Mouse (Mus musculus): ENCODE measurements at regions not wholly inside any gene's neighbourhood (a gene's known extent, or its start where the extent isn't known, plus 50 kb on each side); places are given as distances from the start of the nearest gene placed in this dataset.
"Not testable (repeated sequence)": the region's sequence is repeated elsewhere in the genome, so short reads cannot be mapped to it uniquely, and the experiment has no call there.

- DNase-seq (ENCODE audit: low read depth in 3 of 3, low spot score in 3 of 3) (no peak), ATAC-seq (ENCODE audit: insufficient read depth) (no peak)
- TF ChIP-seq EP300 (IDR thresholded peaks at IDR 0.05; ENCODE audit: low read depth) (no peak), CTCF (IDR thresholded peaks at IDR 0.05; ENCODE audit: low read depth) (no peak)
- no peaks in the 10 kb centered on the region for H3K4me1 ChIP-seq (replicated peaks; ENCODE audit: control insufficient read depth in 2 of 2, insufficient read depth in 2 of 2, low read length in 1 of 2)
- WGBS (ENCODE audit: insufficient replicate concordance) = 73% methylated on average over 20 of the region's 20 CpGs
- H3K9me3 ChIP-seq (ENCODE audit: control insufficient read depth, low read length) = no peaks in the 10 kb centered on the region
- no peak overlapping the region for H3K4me2 ChIP-seq (ENCODE audit: low read depth)
- H3K27ac ChIP-seq = no peak overlapping the region
- H3K27me3 ChIP-seq (ENCODE audit: control insufficient read depth, insufficient read depth, low read length) = no peaks in the 10 kb centered on the region; the same call in 1 of the 2 replicates
- H3K4me3 ChIP-seq (ENCODE audit: insufficient read depth in 1 of 2, low read depth in 2 of 2, low read length in 2 of 2) = no peak overlapping the region
- no peaks in the 10 kb centered on the region for H3K36me3 ChIP-seq (replicated peaks; ENCODE audit: control insufficient read depth, insufficient read depth, low read depth)
- H3K9ac ChIP-seq (replicated peaks) = no peak overlapping the region
Observed at GRCm38 (mm10) chr16:31570311-31571139, 92.7 kb upstream of the Dlg1 start.

GRCm38 (mm10) chr16:31573833-31574232 lies 89.4 kb upstream of the Dlg1 start:
- not testable (repeated sequence) for H3K4me2 ChIP-seq (ENCODE audit: low read depth); ATAC-seq (ENCODE audit: insufficient read depth); H3K4me3 ChIP-seq (ENCODE audit: insufficient read depth in 1 of 2, low read depth in 2 of 2, low read length in 2 of 2); H3K27me3 ChIP-seq (ENCODE audit: control insufficient read depth, insufficient read depth, low read length); H3K36me3 ChIP-seq (replicated peaks; ENCODE audit: control insufficient read depth, insufficient read depth, low read depth); DNase-seq (ENCODE audit: low read depth in 3 of 3, low spot score in 3 of 3); H3K9me3 ChIP-seq (ENCODE audit: control insufficient read depth, low read length); H3K9ac ChIP-seq (replicated peaks); H3K27ac ChIP-seq; H3K4me1 ChIP-seq (replicated peaks; ENCODE audit: control insufficient read depth in 2 of 2, insufficient read depth in 2 of 2, low read length in 1 of 2)
- 75% methylated on average over 9 of the region's 9 CpGs for WGBS (ENCODE audit: insufficient replicate concordance)

DNA sequence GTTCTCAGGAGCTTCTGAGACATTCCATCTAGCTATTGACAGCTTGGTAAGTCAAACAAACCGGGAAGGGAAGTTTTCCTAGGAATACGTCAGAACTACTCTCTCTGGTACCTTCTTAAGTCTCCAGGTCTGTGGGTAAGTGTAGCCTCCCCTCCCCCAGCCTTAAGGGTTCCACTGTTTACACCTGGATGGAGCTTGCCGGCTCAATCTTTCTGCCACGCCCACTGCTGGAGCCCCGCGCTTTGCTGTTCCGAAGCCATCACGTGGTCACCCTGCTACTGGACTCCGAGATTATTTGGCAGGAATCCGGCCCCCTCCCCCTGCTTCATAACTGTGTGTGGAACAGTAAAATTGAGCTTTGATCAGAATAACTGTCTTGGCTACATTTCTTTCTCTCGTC lies 87.6 kb upstream of the Dlg1 start:
- not testable (repeated sequence) for ATAC-seq (ENCODE audit: insufficient read depth); H3K27ac ChIP-seq; H3K9me3 ChIP-seq (ENCODE audit: control insufficient read depth, low read length); H3K4me1 ChIP-seq (replicated peaks; ENCODE audit: control insufficient read depth in 2 of 2, insufficient read depth in 2 of 2, low read length in 1 of 2); H3K36me3 ChIP-seq (replicated peaks; ENCODE audit: control insufficient read depth, insufficient read depth, low read depth); H3K27me3 ChIP-seq (ENCODE audit: control insufficient read depth, insufficient read depth, low read length); H3K4me3 ChIP-seq (ENCODE audit: insufficient read depth in 1 of 2, low read depth in 2 of 2, low read length in 2 of 2); DNase-seq (ENCODE audit: low read depth in 3 of 3, low spot score in 3 of 3); H3K9ac ChIP-seq (replicated peaks)
- 29% methylated on average over 11 of the region's 11 CpGs for WGBS (ENCODE audit: insufficient replicate concordance)
- H3K4me2 ChIP-seq (ENCODE audit: low read depth) = peak overlapping the region; percentile 18; the same call in 1 of the 2 replicates

- no peak overlapping the region for H3K9ac ChIP-seq (replicated peaks)
- no peak for ATAC-seq (ENCODE audit: insufficient read depth)
- DNase-seq (ENCODE audit: low read depth in 3 of 3, low spot score in 3 of 3) = no peak
- no peak overlapping the region for H3K27ac ChIP-seq
- TF ChIP-seq CTCF (IDR thresholded peaks at IDR 0.05; ENCODE audit: low read depth) = no peak
- H3K27me3 ChIP-seq (ENCODE audit: control insufficient read depth, insufficient read depth, low read length) = no peaks in the 10 kb centered on the region
- no peaks in the 10 kb centered on the region for H3K36me3 ChIP-seq (replicated peaks; ENCODE audit: control insufficient read depth, insufficient read depth, low read depth)
- H3K4me3 ChIP-seq (ENCODE audit: insufficient read depth in 1 of 2, low read depth in 2 of 2, low read length in 2 of 2) = no peak overlapping the region
- WGBS (ENCODE audit: insufficient replicate concordance) = 63% methylated on average over 8 of the region's 8 CpGs
- H3K4me1 ChIP-seq (replicated peaks; ENCODE audit: control insufficient read depth in 2 of 2, insufficient read depth in 2 of 2, low read length in 1 of 2) = peaks cover 0 to 5% of the 10 kb centered on the region in 2 experiments; a peak in 1 of 4 replicates
- no peak overlapping the region for H3K4me2 ChIP-seq (ENCODE audit: low read depth)
- H3K9me3 ChIP-seq (ENCODE audit: control insufficient read depth, low read length) = no peaks in the 10 kb centered on the region
Observed at GRCm38 (mm10) chr16:31576422-31576821, 86.8 kb upstream of the Dlg1 start.

DNA sequence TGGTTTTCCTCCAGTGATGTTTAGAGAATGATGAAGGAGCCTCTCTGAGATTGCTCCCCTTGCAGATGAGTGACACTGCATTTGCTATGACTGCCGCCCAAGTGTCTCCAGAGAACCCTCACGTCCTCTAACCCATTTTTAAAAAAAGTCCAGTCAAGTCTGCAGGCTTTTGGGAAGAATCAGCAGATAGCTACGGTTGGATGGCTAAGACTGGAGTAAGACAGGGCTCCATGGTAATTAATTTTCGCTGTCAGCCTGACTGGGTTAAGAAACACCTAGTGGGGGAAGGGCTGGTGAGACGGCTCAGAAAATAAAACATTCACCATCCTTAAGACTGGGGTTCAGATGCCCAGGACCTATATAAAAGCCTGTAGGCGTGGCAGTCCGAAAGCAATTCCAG lies 85.9 kb upstream of the Dlg1 start:
- Histone ChIP-seq H3K9me3 (ENCODE audit: control insufficient read depth, low read length) (no peaks in the 10 kb centered on the region), H3K27me3 (ENCODE audit: control insufficient read depth, insufficient read depth, low read length) (no peaks in the 10 kb centered on the region), H3K4me2 (ENCODE audit: low read depth) (no peak overlapping the region), H3K4me1 (replicated peaks; ENCODE audit: control insufficient read depth in 2 of 2, insufficient read depth in 2 of 2, low read length in 1 of 2) (peaks cover 0 to 5% of the 10 kb centered on the region in 2 experiments; a peak in 1 of 4 replicates), H3K36me3 (replicated peaks; ENCODE audit: control insufficient read depth, insufficient read depth, low read depth) (no peaks in the 10 kb centered on the region), H3K9ac (replicated peaks) (no peak overlapping the region), H3K27ac (no peak overlapping the region), H3K4me3 (ENCODE audit: insufficient read depth in 1 of 2, low read depth in 2 of 2, low read length in 2 of 2) (no peak overlapping the region)
- TF ChIP-seq CTCF (IDR thresholded peaks at IDR 0.05; ENCODE audit: low read depth) = no peak
- TF ChIP-seq EP300 (IDR thresholded peaks at IDR 0.05; ENCODE audit: low read depth) = no peak
- no peak for ATAC-seq (ENCODE audit: insufficient read depth)
- WGBS (ENCODE audit: insufficient replicate concordance) = 62% methylated on average over 7 of the region's 7 CpGs
- DNase-seq (ENCODE audit: low read depth in 3 of 3, low spot score in 3 of 3) = no peak
